Mouse (Mus musculus): ENCODE data around the gene Nsun4. TPM values are rescaled to one million over a fixed set of nuclear protein-coding genes. Genes with fewer than 3 reads are reported as not detected.
A peak's percentile ranks its signal among the peaks of the same experiment; 100 is the strongest.

Nsun4 gene
- polyA plus RNA-seq, 1 experiment from 2014 or later, result 10.7 TPM

DNA sequence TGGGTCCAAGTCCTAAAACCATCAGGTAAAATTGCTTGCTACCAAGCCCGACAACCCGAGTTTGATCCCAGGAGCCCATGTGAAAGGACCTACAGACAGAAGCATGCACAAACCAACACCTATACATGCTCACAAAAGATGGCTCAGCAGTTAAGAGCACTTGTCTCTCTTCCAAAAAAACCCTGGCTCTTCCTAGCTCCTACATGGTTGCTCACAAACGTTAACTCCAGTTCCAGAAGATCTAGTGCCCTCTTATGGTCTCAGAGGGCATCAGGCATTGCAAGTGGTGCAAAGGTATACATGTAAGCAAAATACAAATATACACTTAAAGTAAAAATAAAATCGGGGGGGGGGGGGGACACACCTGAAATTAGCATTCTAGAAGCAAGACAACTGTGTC, 19.5 kb upstream of the Nsun4 start:
- H3K36me3 ChIP-seq, result peaks cover 34% of the 10 kb centered on the region
- peaks cover 45% of the 10 kb centered on the region for H3K4me1 ChIP-seq
- WGBS (ENCODE audit: insufficient replicate concordance), result 44% methylated on average over 4 of the region's 4 CpGs
- H3K4me3 ChIP-seq, result peak overlapping the region; percentile 96
- peak overlapping the region; percentile 99 for H3K9ac ChIP-seq
- H3K4me2 ChIP-seq, result peak overlapping the region; percentile 89
- no peak overlapping the region for H3K27ac ChIP-seq
- no peaks in the 10 kb centered on the region for H3K9me3 ChIP-seq (replicated peaks)
- no peak for ATAC-seq
- H3K27me3 ChIP-seq (replicated peaks), result no peaks in the 10 kb centered on the region

DNA sequence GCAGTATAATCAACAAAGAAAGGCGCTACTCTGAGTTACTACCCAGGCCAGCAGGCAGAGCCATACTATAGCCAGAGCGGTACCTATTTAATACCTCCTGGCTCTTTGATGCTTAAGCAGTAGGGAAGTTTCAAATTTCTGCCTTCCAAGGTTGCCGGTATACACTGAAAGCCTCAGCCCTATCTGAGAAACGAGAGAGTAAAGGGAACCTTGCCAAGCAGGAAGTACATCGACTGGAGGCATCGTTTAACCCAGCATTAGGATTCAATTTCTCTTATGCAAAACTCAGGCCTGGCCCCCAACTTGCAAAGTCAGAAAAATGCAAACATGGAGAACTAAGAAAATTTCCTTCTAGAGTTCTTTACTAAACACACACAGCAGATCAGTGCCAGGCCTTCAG, 16.4 kb upstream of the Nsun4 start:
- H3K36me3 ChIP-seq, result peaks cover 61% of the 10 kb centered on the region
- H3K27ac ChIP-seq, result no peak overlapping the region
- H3K9me3 ChIP-seq (replicated peaks), result no peaks in the 10 kb centered on the region
- no peak for ATAC-seq
- no peak overlapping the region for H3K9ac ChIP-seq
- no peaks in the 10 kb centered on the region for H3K27me3 ChIP-seq (replicated peaks)
- H3K4me3 ChIP-seq, result no peak overlapping the region
- H3K4me2 ChIP-seq, result no peak overlapping the region
- peaks cover 29% of the 10 kb centered on the region for H3K4me1 ChIP-seq
- WGBS (ENCODE audit: insufficient replicate concordance), result 79% methylated on average over 6 of the region's 6 CpGs

DNA sequence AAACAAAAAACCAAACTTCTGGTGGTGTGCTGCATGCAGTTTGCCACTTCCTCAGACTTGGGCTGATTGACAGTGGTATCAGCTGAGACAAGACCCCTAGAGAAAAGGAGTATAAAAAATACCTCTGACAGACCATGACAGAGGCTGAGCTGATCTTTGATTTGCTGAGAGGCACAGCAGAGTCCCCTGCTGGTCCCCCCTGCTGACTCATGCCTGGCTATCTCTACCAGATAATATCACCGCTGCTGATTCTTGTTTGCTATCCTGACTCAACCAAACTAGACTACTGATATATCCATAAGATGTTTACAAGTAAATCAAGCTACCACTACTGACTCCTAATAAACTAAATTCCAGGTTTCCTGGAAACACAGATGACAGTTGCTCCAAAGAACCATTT, 10.2 kb upstream of the Nsun4 start:
- H3K4me3 ChIP-seq, result no peak overlapping the region
- H3K9ac ChIP-seq, result no peak overlapping the region
- no peaks in the 10 kb centered on the region for H3K27me3 ChIP-seq (replicated peaks)
- H3K4me2 ChIP-seq, result no peak overlapping the region
- H3K9me3 ChIP-seq (replicated peaks), result no peaks in the 10 kb centered on the region
- H3K4me1 ChIP-seq, result peaks cover 10% of the 10 kb centered on the region
- H3K27ac ChIP-seq, result no peak overlapping the region
- peaks cover 43% of the 10 kb centered on the region for H3K36me3 ChIP-seq
- 14% methylated on average over 1 of the region's 1 CpGs for WGBS (ENCODE audit: insufficient replicate concordance)
- peak; percentile 59; the same call in 1 of the 2 replicates for ATAC-seq

DNA sequence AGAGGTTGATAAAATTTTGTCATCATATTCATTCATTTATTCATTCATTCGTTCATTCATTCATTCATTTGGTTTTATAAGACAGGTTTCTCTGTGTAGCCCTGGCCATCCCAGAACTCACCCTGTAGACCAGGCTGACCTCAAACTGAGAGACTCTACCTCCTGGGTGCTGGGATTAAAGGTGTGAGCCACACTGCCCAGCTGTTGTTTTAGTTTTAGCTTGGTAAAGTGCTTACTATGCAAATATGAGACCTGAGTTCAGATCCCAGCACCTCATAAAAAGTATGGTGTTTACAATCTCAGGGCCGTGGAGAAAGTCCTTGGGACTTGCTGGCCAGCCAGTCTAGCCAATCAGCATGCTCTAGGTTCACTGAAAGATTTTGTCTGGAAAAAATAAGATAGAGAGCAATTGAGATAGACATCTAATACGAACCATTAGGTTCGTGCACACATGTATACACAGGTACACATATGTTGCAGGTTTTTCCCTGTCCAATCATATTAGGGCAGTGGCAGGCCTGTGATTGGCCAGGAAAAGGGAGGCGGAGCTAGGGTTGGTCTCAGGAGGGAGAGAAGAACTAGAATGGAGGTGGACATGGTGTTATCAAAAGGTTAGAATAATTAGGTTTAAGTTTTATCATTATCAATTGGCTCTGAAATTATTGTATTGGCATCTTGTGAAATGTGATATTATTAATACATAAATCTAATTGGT, 5.5 kb upstream of the Nsun4 start:
- Histone ChIP-seq H3K9me3 (replicated peaks) (no peaks in the 10 kb centered on the region), H3K9ac (no peak overlapping the region), H3K36me3 (no peaks in the 10 kb centered on the region), H3K27me3 (replicated peaks) (no peaks in the 10 kb centered on the region), H3K4me1 (peaks cover 12% of the 10 kb centered on the region), H3K4me2 (no peak overlapping the region), H3K4me3 (no peak overlapping the region), H3K27ac (no peak overlapping the region)
- 61% methylated on average over 5 of the region's 5 CpGs for WGBS (ENCODE audit: insufficient replicate concordance)
- no peak for ATAC-seq

DNA sequence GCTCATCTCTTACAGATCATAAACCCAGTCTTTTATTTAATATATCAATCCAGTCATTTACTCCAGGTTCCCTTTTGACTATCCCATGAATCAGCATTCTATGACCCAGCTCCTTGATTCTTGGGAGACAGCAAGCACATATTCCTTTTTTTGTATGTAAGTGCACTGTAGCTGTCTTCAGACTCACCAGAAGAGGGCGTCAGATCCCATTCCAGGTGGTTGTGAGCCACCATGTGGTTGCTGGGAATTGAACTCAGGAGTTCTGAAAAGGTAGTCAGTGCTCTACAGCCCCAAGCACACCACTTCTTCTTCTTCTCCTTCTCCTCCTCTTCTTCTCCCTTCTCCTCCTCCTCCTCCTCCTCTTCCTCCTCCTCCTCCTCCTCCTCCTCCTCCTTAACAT, 3.9 kb upstream of the Nsun4 start:
- H3K27me3 ChIP-seq (replicated peaks), result no peaks in the 10 kb centered on the region
- H3K9ac ChIP-seq, result no peak overlapping the region
- 5% methylated on average over 1 of the region's 1 CpGs for WGBS (ENCODE audit: insufficient replicate concordance)
- ATAC-seq, result no peak
- peaks cover 14% of the 10 kb centered on the region for H3K4me1 ChIP-seq
- H3K4me2 ChIP-seq, result no peak overlapping the region
- H3K36me3 ChIP-seq, result no peaks in the 10 kb centered on the region
- no peak overlapping the region for H3K4me3 ChIP-seq
- no peaks in the 10 kb centered on the region for H3K9me3 ChIP-seq (replicated peaks)
- no peak overlapping the region for H3K27ac ChIP-seq

DNA sequence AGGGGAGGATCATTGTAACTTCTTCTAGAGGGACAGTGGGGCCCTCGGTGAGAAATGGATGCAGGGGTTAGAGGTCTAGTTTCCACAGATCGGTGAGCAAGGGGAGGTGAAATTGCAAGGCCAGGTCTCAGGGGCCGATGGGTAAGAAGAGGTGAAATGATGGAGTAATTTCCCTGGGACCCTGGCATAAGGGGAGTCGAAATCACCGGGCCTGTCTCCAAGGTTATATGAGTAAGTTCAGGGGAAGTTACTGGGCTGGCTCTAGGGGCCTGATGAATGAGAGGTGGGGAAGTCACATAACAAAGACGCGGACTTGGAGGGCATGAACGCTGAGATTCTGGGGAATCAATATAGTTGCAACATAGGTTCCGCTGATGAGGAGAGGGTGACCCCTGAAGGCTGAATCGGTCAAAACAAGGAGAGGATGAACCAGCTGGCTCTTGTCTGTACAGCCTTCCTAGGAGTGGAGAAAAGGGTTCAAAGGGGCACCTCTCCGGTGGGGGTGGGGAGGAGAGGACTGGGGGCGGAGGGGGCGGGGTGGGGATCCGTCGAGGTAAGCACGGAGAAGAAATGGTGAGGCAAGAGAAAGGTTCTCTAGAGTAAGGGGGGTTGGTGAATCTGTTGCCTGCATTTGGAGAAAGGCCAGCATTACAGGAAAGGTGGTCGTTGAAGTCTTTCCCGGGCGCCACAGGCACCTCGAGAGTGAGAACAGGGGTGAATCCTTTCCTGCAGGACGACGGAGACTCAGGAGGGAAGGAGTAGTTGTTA, 966 bp downstream of the Nsun4 start:
- H3K27ac ChIP-seq, result peak overlapping the region; percentile 95
- peak overlapping the region; percentile 69 for H3K4me3 ChIP-seq
- H3K4me2 ChIP-seq, result peak overlapping the region; percentile 95
- peak; percentile 27 for ATAC-seq
- H3K36me3 ChIP-seq, result peaks cover 11% of the 10 kb centered on the region
- H3K9me3 ChIP-seq (replicated peaks), result no peaks in the 10 kb centered on the region
- 11% methylated on average over 21 of the region's 22 CpGs for WGBS (ENCODE audit: insufficient replicate concordance)
- H3K27me3 ChIP-seq (replicated peaks), result no peaks in the 10 kb centered on the region
- peak overlapping the region; percentile 73 for H3K9ac ChIP-seq
- peaks cover 30% of the 10 kb centered on the region for H3K4me1 ChIP-seq

DNA sequence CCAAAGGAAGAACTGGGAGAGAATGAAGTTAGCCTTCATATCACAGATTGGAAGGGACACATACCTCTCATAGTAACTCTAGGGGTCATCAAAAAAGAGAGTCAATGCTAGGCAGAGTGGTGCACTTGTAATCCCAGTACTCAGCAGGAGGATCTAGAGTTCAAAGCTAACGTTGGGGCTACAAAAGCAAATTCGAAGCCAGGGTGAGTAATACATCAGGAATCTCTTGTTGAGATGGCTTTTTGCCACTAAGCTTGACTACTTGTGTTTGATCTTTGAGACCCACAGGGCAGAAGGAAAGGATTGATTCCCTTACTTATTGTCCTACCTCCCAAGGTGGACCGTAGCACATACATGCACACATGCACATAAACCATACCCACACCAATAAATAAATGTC, 4.5 kb downstream of the Nsun4 start:
- Histone ChIP-seq H3K27ac (no peak overlapping the region), H3K27me3 (replicated peaks) (no peaks in the 10 kb centered on the region), H3K9ac (no peak overlapping the region), H3K4me3 (no peak overlapping the region), H3K4me2 (no peak overlapping the region), H3K9me3 (replicated peaks) (no peaks in the 10 kb centered on the region), H3K36me3 (peaks cover 17% of the 10 kb centered on the region), H3K4me1 (peaks cover 30% of the 10 kb centered on the region)
- WGBS (ENCODE audit: insufficient replicate concordance), result 72% methylated on average over 3 of the region's 3 CpGs
- ATAC-seq, result no peak

DNA sequence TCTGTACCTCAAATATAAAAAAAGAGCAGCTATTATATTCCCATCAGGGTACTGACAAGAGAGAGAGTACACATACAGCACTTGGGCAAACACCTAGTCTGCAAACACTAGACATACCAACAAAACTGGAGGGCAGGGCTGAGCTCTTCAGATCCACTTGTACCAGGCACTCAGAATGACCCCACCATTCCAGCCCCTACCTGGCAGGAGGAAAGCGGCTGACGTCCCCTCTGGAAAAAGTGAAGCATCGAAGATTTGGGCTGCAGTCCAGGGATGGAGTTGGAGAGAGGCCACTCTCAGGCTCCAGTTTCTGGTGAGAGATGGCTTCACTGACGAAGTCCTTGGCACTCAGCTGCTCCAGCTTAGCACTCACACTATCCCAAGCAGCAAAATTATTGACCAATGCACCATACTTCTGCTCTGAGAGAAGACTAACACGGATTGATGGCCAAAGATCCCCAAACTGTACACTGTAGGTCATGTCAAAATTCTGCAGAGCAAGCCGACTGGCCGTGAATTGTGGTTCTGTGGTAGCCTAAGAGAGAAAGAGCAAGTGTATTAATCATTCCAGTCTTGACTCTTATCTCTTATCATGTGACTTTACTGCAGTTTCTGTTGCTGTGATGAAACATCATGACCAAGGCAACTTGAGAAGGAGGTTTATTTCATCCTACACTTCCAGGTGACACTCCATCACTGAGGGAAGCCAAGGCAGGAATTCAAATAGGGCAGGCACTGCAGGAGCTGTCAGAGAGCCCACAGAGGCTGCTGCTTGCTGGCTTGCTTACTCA, 5.4 kb downstream of the Nsun4 start:
- no peak overlapping the region for H3K4me2 ChIP-seq
- no peaks in the 10 kb centered on the region for H3K9me3 ChIP-seq (replicated peaks)
- H3K4me3 ChIP-seq, result no peak overlapping the region
- no peak overlapping the region for H3K9ac ChIP-seq
- 63% methylated on average over 7 of the region's 7 CpGs for WGBS (ENCODE audit: insufficient replicate concordance)
- peaks cover 22% of the 10 kb centered on the region for H3K36me3 ChIP-seq
- H3K4me1 ChIP-seq, result peaks cover 25% of the 10 kb centered on the region
- H3K27me3 ChIP-seq (replicated peaks), result no peaks in the 10 kb centered on the region
- ATAC-seq, result no peak
- no peak overlapping the region for H3K27ac ChIP-seq

DNA sequence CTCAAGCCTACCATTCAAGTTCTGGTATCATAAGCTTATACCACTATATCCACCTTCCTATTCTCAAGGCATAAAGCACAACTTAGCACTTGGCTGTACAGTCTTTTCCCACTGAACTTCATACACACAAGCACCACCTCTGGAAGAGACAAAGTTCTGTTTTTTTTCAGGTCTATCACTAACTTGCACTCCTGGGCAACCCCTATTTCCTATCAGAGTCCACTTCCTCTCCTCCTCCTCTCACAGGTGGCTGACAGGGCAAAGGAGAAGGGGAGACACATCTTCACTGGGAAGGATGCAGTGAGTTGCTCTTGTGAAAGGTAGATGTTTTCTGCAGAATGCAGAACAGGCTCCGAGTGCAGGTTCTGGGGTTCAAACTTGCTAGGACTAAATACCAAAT, 6.0 kb downstream of the Nsun4 start:
- ATAC-seq, result no peak
- no peak overlapping the region for H3K9ac ChIP-seq
- peaks cover 20% of the 10 kb centered on the region for H3K4me1 ChIP-seq
- H3K9me3 ChIP-seq (replicated peaks), result no peaks in the 10 kb centered on the region
- 74% methylated on average over 1 of the region's 1 CpGs for WGBS (ENCODE audit: insufficient replicate concordance)
- H3K4me2 ChIP-seq, result no peak overlapping the region
- H3K27me3 ChIP-seq (replicated peaks), result no peaks in the 10 kb centered on the region
- no peak overlapping the region for H3K27ac ChIP-seq
- H3K36me3 ChIP-seq, result peaks cover 27% of the 10 kb centered on the region
- no peak overlapping the region for H3K4me3 ChIP-seq

DNA sequence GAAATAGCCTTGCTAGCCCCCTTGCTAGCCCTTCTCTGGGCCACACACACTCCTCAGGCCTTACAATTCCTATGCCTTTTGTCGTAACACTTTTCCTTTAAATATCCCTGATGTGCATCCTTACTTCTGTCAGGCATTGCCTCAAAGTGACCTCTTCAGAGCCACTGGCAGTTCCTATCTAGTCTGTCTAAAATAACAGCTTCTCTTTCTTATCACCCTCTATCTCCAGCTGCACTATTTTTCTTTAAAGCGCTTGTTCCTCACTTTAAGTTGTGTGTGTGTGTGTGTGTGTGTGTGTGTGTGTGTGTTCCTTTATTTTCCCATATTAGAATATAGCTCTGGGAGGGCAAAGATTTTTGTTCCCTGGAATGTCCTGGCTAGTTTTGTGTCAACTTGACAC, 7.1 kb downstream of the Nsun4 start:
- Histone ChIP-seq H3K27me3 (replicated peaks) (no peaks in the 10 kb centered on the region), H3K4me2 (no peak overlapping the region), H3K27ac (no peak overlapping the region), H3K4me3 (no peak overlapping the region), H3K9ac (no peak overlapping the region), H3K4me1 (0 out of 2 replicates have a peak, but pooled peaks cover 10% of the 10 kb centered on the region), H3K9me3 (replicated peaks) (no peaks in the 10 kb centered on the region), H3K36me3 (peaks cover 36% of the 10 kb centered on the region)
- 78% methylated on average over 2 of the region's 2 CpGs for WGBS (ENCODE audit: insufficient replicate concordance)
- no peak for ATAC-seq

DNA sequence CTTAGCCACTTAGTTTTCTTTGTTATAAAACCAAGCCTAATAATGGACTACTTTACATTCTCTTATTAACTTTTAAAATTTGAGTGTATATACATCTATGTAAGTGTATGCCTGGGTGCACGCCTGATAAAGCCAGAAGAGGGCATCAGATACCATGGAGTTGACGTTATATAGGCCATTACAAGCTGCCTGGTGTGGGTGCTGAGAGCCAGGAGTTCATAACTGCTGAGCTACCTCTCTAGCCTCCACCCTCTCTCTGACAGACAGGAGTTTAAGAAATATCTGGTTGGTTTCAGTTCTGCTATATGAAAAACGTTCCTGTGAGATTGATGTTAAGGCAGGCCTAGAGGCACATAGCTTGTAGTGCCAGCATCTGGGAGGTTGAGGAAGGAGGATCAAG, 11.5 kb downstream of the Nsun4 start:
- Histone ChIP-seq H3K9ac (no peak overlapping the region), H3K27ac (no peak overlapping the region), H3K27me3 (replicated peaks) (no peaks in the 10 kb centered on the region), H3K4me3 (no peak overlapping the region), H3K36me3 (peaks cover 43% of the 10 kb centered on the region), H3K4me1 (no peaks in the 10 kb centered on the region), H3K4me2 (no peak overlapping the region), H3K9me3 (replicated peaks) (no peaks in the 10 kb centered on the region)
- ATAC-seq, result no peak
- 62% methylated on average over 3 of the region's 3 CpGs for WGBS (ENCODE audit: insufficient replicate concordance)

DNA sequence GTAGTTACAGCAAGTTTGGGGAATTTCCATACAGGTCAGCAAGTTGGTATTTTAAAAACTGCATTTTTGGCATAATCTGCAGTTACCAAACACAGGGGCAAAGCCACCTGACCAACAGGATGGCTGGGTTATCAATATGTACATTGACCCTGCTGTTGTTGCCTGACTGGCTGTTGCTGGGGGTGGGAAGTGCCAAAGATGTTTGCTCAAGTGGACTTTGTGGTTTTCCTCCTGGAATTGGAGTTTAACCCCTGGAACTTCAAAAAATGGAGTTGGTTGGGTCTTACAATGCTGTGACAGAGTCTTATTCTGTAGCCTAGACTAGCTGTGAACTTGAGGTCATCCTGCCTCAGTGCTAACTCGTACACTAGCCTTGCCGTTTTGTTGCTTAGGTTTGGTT, 13.2 kb downstream of the Nsun4 start:
- Histone ChIP-seq H3K4me3 (no peak overlapping the region), H3K27me3 (replicated peaks) (no peaks in the 10 kb centered on the region), H3K4me2 (no peak overlapping the region), H3K27ac (0 out of 2 replicates have a peak overlapping the region, but pooled peaks have one; percentile 20), H3K4me1 (no peaks in the 10 kb centered on the region), H3K9ac (no peak overlapping the region), H3K36me3 (peaks cover 52% of the 10 kb centered on the region), H3K9me3 (replicated peaks) (no peaks in the 10 kb centered on the region)
- WGBS (ENCODE audit: insufficient replicate concordance), result 84% methylated on average over 2 of the region's 2 CpGs
- 0 out of 2 replicates have a peak, but pooled peaks have one; percentile 40 for ATAC-seq

Data from liver, embryonic 12.5 days (tissue).